Mouse (Mus musculus) stomach, postnatal 0 days (tissue): Measurements from ENCODE around the gene Ssc4d.

ENCODE experiments used
- CTCF ChIP-seq: IDR thresholded peaks from 2 replicates; pipeline ENCODE4 v1.5.1; 2016; ENCODE audit warnings: antibody characterized with exemption, low read depth, mild to moderate bottlenecking, moderate library complexity
- EP300 ChIP-seq: optimal IDR thresholded peaks from 2 replicates; pipeline ENCODE3; 2016; ENCODE audit warnings: antibody characterized with exemption

DNA sequence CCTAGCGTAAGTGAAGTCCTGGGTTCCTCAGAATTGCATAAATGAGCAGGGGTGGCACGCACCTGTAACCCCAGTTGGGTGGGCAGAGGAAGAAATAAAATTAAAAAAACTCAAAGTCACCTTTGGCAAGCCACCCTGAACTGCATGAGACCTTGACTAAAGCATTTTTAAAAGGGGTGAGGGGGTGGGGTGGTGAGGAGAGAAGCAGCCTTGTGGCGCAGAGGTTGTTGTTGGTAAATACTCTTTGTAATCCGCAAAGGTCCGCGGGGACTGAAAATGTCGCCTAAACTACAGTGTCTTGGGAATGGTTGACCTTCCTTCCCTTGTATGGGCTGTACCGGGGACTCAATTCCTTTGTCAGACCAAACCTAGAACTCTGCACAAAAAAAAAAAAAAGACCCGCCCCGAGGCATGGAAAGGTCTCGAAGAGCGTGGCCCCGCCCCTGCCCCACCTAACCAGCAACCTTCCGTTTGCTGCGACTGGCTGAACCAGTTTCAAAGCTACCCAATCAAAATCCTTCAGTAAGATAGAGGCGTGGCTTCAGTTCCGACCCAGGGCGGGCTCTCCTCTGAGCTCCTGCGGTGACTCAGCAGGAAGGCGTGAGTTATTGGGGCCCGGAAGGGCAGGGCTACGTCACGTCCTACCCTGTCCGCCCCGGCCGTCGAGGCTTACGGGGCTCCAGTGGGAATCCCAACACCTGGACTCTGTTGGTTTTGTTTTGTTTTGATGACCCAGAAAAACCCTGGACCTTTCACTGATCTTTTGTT lies 16.9 kb downstream of the Ssc4d start:
- no peak for TF ChIP-seq CTCF
- peak; percentile 78 for TF ChIP-seq EP300
